Mouse (Mus musculus): ENCODE data around the gene Sptlc2. TPM values are rescaled to one million over a fixed set of nuclear protein-coding genes. Genes with fewer than 3 reads are reported as not detected.
"Not testable (repeated sequence)": the region's sequence is repeated elsewhere in the genome, so short reads cannot be mapped to it uniquely, and the experiment has no call there.

The Sptlc2 gene
- total and polyA plus RNA-seq, 3 experiments, result 37.1 to 68.6 (median 49.2) TPM

DNA sequence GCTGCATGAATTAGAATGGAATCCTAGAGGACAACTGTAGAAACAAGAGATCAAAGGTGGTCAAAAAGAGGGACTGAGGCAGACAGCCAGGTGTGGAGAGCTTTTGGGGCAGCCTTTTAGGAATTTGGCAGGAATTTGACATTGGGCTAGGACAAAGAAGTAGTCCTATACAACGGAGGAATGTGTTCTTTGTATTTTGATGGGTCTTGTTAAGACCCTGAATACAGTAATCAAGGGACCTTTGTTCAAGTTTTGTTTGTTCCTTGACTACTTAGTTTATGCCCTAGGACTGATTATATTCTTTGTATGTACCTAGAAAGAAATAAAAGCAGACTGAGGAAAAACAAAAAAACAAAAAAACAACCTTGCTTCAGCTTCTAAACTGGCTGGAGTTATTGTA is 70.2 kb downstream of the Sptlc2 start:
- H3K79me2 ChIP-seq (replicated peaks; ENCODE audit: control insufficient read depth, extremely low read depth, insufficient read depth, poor library complexity, severe bottlenecking), result no peaks in the 10 kb centered on the region
- no peak for DNase-seq (ENCODE audit: extremely low read depth)
- dilution Hi-C loops (cut with MboI; ENCODE audit: extremely low pct_ligation_motif_present, extremely low pct_unique_long_range_greater_than_20kb, low sequenced_read_pairs), result no loop called here
- no peaks in the 10 kb centered on the region for H3K9me3 ChIP-seq (replicated peaks; ENCODE audit: low read length)
- no peaks in the 10 kb centered on the region for H3K4me1 ChIP-seq (ENCODE audit: control insufficient read depth in 1 of 2, insufficient read depth in 2 of 2)
- no peak overlapping the region for H3K27ac ChIP-seq (ENCODE audit: insufficient read depth, low read depth)
- in situ Hi-C loops (cut with MboI; ENCODE audit: low pct_ligation_motif_present, low pct_unique_long_range_greater_than_20kb, low sequenced_read_pairs), result no loop called here
- H3K27me3 ChIP-seq (replicated peaks), result no peaks in the 10 kb centered on the region
- H3K4me3 ChIP-seq (replicated peaks in 1 of 3; ENCODE audit: low read depth in 2 of 3, low read length in 2 of 3, poor library complexity in 1 of 3), result no peak overlapping the region
- H3K36me3 ChIP-seq (replicated peaks in 1 of 2; ENCODE audit: control insufficient read depth in 1 of 2, insufficient read depth in 1 of 2, low read length in 1 of 2), result peaks cover 0 to 26% of the 10 kb centered on the region in 2 experiments
- no peak overlapping the region for H3K4me2 ChIP-seq (ENCODE audit: insufficient read depth, low read depth, poor library complexity, severe bottlenecking)
- TF ChIP-seq GABPA (IDR thresholded peaks at IDR 0.05; ENCODE audit: insufficient replicate concordance, low read depth, low read length), result no peak
- no peak for TF ChIP-seq SIN3A (IDR thresholded peaks at IDR 0.05; ENCODE audit: low read length)
- TF ChIP-seq ZMIZ1 (IDR thresholded peaks at IDR 0.05; ENCODE audit: low read depth, low read length), result no peak
- H3K9ac ChIP-seq (ENCODE audit: insufficient read depth, low read depth), result no peak overlapping the region

GRCm38 (mm10) chr12:87313098-87313497 is 75.1 kb downstream of the Sptlc2 start:
- no peaks in the 10 kb centered on the region for H3K4me1 ChIP-seq (ENCODE audit: control insufficient read depth in 1 of 2, insufficient read depth in 2 of 2)
- H3K9ac ChIP-seq (ENCODE audit: insufficient read depth, low read depth), result no peak overlapping the region
- TF ChIP-seq POLR2AphosphoS2 (IDR thresholded peaks at IDR 0.05; ENCODE audit: low read depth, low read length) (no peak), BHLHE40 (IDR thresholded peaks at IDR 0.05; ENCODE audit: low read depth, low read length) (no peak), MAFK (IDR thresholded peaks at IDR 0.05; ENCODE audit: insufficient replicate concordance, low read length) (no peak), MXI1 (IDR thresholded peaks at IDR 0.05; ENCODE audit: low read depth, low read length) (no peak), EP300 (IDR thresholded peaks at IDR 0.05; ENCODE audit: low read length) (no peak), ZC3H11A (IDR thresholded peaks at IDR 0.05; ENCODE audit: low read depth, low read length) (no peak), ELF1 (IDR thresholded peaks at IDR 0.05; ENCODE audit: low read depth, low read length) (no peak), UBTF (IDR thresholded peaks at IDR 0.05; ENCODE audit: low read depth, low read length) (no peak), KAT2A (IDR thresholded peaks at IDR 0.05; ENCODE audit: insufficient replicate concordance, low read length) (no peak), MEF2A (IDR thresholded peaks at IDR 0.05; ENCODE audit: borderline replicate concordance, low read depth, low read length) (no peak), GABPA (IDR thresholded peaks at IDR 0.05; ENCODE audit: insufficient replicate concordance, low read depth, low read length) (no peak), NELFE (IDR thresholded peaks at IDR 0.05; ENCODE audit: low read depth, low read length) (no peak), CHD1 (IDR thresholded peaks at IDR 0.05; ENCODE audit: low read depth, low read length) (no peak), MAX (IDR thresholded peaks at IDR 0.05; ENCODE audit: low read length) (no peak), JUN (IDR thresholded peaks at IDR 0.05; ENCODE audit: insufficient read depth, low read depth, low read length) (no peak), TCF12 (IDR thresholded peaks at IDR 0.05; ENCODE audit: low read depth, low read length) (no peak)
- no peak overlapping the region for H3K4me3 ChIP-seq (replicated peaks in 1 of 3; ENCODE audit: low read depth in 2 of 3, low read length in 2 of 3, poor library complexity in 1 of 3)
- no peak for DNase-seq (ENCODE audit: extremely low read depth)
- in situ Hi-C loops (cut with MboI; ENCODE audit: low pct_ligation_motif_present, low pct_unique_long_range_greater_than_20kb, low sequenced_read_pairs) (no loop called here), dilution Hi-C loops (cut with MboI; ENCODE audit: extremely low pct_ligation_motif_present, extremely low pct_unique_long_range_greater_than_20kb, low sequenced_read_pairs) (no loop called here)
- no peak overlapping the region for H3K4me2 ChIP-seq (ENCODE audit: insufficient read depth, low read depth, poor library complexity, severe bottlenecking)
- no peaks in the 10 kb centered on the region for H3K79me2 ChIP-seq (replicated peaks; ENCODE audit: control insufficient read depth, extremely low read depth, insufficient read depth, poor library complexity, severe bottlenecking)
- no peaks in the 10 kb centered on the region for H3K9me3 ChIP-seq (replicated peaks; ENCODE audit: low read length)
- no peak overlapping the region for H3K27ac ChIP-seq (ENCODE audit: insufficient read depth, low read depth)
- H3K27me3 ChIP-seq (replicated peaks), result no peaks in the 10 kb centered on the region
- peaks cover 9 to 56% of the 10 kb centered on the region in 2 experiments for H3K36me3 ChIP-seq (replicated peaks in 1 of 2; ENCODE audit: control insufficient read depth in 1 of 2, insufficient read depth in 1 of 2, low read length in 1 of 2)

GRCm38 (mm10) chr12:87306584-87306844 is 81.6 kb downstream of the Sptlc2 start:
- H3K4me3 ChIP-seq (replicated peaks in 1 of 3; ENCODE audit: low read depth in 2 of 3, low read length in 2 of 3, poor library complexity in 1 of 3); H3K4me2 ChIP-seq (ENCODE audit: insufficient read depth, low read depth, poor library complexity, severe bottlenecking); H3K27ac ChIP-seq (ENCODE audit: insufficient read depth, low read depth); dilution Hi-C loops (cut with MboI; ENCODE audit: extremely low pct_ligation_motif_present, extremely low pct_unique_long_range_greater_than_20kb, low sequenced_read_pairs); H3K9me3 ChIP-seq (replicated peaks; ENCODE audit: low read length); H3K79me2 ChIP-seq (replicated peaks; ENCODE audit: control insufficient read depth, extremely low read depth, insufficient read depth, poor library complexity, severe bottlenecking); DNase-seq (ENCODE audit: extremely low read depth); H3K9ac ChIP-seq (ENCODE audit: insufficient read depth, low read depth); in situ Hi-C loops (cut with MboI; ENCODE audit: low pct_ligation_motif_present, low pct_unique_long_range_greater_than_20kb, low sequenced_read_pairs); H3K4me1 ChIP-seq (ENCODE audit: control insufficient read depth in 1 of 2, insufficient read depth in 2 of 2); H3K27me3 ChIP-seq (replicated peaks): not testable (repeated sequence)
- peaks cover 5 to 30% of the 10 kb centered on the region in 2 experiments for H3K36me3 ChIP-seq (replicated peaks in 1 of 2; ENCODE audit: control insufficient read depth in 1 of 2, insufficient read depth in 1 of 2, low read length in 1 of 2)

All from CH12.LX (cell line).